Mouse (Mus musculus) gastrocnemius, adult 2 months (tissue): ENCODE measurements at regions not wholly inside any gene's neighbourhood (a gene's known extent, or its start where the extent isn't known, plus 50 kb on each side); places are given as distances from the start of the nearest gene placed in this dataset.
"Not testable (repeated sequence)": the region's sequence is repeated elsewhere in the genome, so short reads cannot be mapped to it uniquely, and the experiment has no call there.

ENCODE experiments used
- DNase-seq: peaks from one replicate; pipeline ENCODE4 v3.0.0; 2022
- H3K27ac ChIP-seq: fragments of 200-600 bp; 2 replicates; pipeline ENCODE4 v1.8.1; 2022; ENCODE audit warnings: mild to moderate bottlenecking
- H3K4me3 ChIP-seq: fragments of 200-600 bp; 2 replicates; pipeline ENCODE4 v1.8.1; 2022; ENCODE audit warnings: mild to moderate bottlenecking, moderate library complexity
- CTCF ChIP-seq: fragments of 200-600 bp; IDR thresholded peaks from 2 replicates; pipeline ENCODE4 v1.8.1; 2022; ENCODE audit warnings: antibody characterized with exemption, mild to moderate bottlenecking, moderate library complexity
- intact Hi-C: fragments of 180-260 bp; cut with DNase I; formaldehyde crosslinking; loops from one replicate; pipeline ENCODE4 v1.15.1; 2025

DNA sequence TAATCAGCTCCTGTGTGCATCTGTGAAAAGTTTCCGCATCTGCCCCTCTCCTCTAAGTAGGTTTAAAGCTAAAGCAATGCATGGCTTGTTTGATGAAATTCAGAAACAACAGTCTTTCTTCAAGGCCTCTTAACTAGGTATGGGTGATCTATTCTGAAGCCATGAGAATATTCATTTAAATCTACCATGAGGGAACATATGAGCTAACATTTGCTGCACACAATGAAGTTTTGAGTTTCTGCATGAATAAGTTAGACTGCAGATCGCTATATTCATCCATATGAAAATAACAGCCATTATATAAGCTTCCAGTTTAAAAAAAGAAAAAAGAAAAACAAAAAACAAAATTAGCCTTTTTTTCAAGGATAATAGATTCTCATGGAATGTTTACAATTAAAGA, 245.9 kb downstream of the Samd5 start:
- H3K27ac ChIP-seq = no peak overlapping the region
- DNase-seq = no peak
- TF ChIP-seq CTCF = no peak
- H3K4me3 ChIP-seq = no peak overlapping the region
- intact Hi-C loops = no loop called here

- Histone ChIP-seq H3K27ac (no peak overlapping the region), H3K4me3 (no peak overlapping the region)
- intact Hi-C loops = no loop called here
- DNase-seq = no peak
- no peak for TF ChIP-seq CTCF
Observed at GRCm38 (mm10) chr10:9420741-9421140, 254.3 kb downstream of the Samd5 start.

DNA sequence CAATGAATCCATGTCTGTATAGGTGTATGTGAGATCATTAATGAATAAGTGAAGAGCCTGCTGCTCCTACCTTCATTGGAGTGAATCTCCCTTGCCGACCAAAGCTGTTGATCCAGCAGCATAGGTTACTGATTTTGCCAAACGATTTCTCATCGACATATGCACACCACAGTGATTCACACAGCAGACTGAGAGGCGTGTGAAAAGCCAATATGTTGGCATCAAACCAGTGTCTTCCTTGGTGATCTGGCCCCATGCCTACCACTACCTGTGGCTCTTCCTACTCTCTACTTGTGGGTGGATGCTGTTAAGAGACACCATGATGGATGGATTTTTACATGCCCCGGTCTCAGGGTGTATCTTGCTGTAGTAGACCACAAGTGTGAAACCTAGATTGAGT, 258.3 kb downstream of the Samd5 start:
- Histone ChIP-seq H3K27ac (no peak overlapping the region), H3K4me3 (no peak overlapping the region)
- intact Hi-C loops = no loop called here
- TF ChIP-seq CTCF = no peak
- no peak for DNase-seq

GRCm38 (mm10) chr10:9406101-9406500, 268.9 kb downstream of the Samd5 start:
- no peak overlapping the region for H3K27ac ChIP-seq
- no peak overlapping the region for H3K4me3 ChIP-seq
- intact Hi-C loops = no loop called here
- no peak for DNase-seq
- no peak for TF ChIP-seq CTCF

- Histone ChIP-seq H3K4me3 (no peak overlapping the region), H3K27ac (no peak overlapping the region)
- intact Hi-C loops = no loop called here
- no peak for DNase-seq
- TF ChIP-seq CTCF = no peak
Observed at GRCm38 (mm10) chr10:9405417-9405816, 269.6 kb downstream of the Samd5 start.

GRCm38 (mm10) chr10:9404963-9405362, 270.0 kb downstream of the Samd5 start:
- no peak for TF ChIP-seq CTCF
- Histone ChIP-seq H3K4me3 (no peak overlapping the region), H3K27ac (no peak overlapping the region)
- intact Hi-C loops = no loop called here
- DNase-seq = no peak

DNA sequence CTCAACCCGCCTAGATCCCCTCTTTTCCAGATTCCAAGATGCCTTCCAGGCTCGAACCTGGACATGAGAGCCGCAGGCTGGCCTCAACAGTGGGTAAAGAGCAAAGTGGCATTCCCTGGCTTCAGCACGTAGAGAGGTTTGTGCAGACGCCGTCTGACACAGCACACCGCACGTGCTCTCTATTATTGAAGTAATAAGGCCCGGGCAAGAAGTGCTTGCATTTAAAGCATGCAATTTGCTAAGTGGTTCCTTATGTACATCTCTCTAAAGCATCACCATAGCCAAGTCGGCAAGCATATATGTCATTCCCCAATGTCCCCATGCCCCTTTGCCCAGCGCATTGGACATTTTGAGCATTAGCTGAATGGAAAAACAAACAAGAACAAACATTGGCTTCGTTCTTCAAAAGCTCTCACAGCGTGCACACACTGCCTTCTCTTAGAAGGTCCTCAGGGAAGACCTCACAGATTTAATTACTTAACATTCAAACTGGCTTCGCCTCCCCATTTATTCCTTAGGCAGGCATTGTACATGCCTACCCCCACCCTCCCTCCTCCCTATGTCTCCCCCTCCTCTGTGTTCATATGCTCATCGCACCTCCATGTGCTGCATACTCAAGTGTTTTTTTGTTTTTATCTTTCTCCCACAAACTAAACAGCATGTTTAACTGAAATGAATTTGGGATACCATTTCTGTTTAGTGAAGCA, 273.9 kb downstream of the Samd5 start:
- intact Hi-C loops = no loop called here
- H3K27ac ChIP-seq = no peak overlapping the region
- TF ChIP-seq CTCF = no peak
- DNase-seq = no peak
- H3K4me3 ChIP-seq = no peak overlapping the region

- Histone ChIP-seq H3K4me3 (no peak overlapping the region), H3K27ac (no peak overlapping the region)
- TF ChIP-seq CTCF = no peak
- no peak for DNase-seq
- intact Hi-C loops = no loop called here
Observed at GRCm38 (mm10) chr10:9377440-9378101, 297.4 kb downstream of the Samd5 start.

- no peak overlapping the region for H3K4me3 ChIP-seq
- TF ChIP-seq CTCF = no peak
- intact Hi-C loops = no loop called here
- DNase-seq = no peak
- no peak overlapping the region for H3K27ac ChIP-seq
Observed at GRCm38 (mm10) chr10:9362306-9362865, 312.6 kb downstream of the Samd5 start.

DNA sequence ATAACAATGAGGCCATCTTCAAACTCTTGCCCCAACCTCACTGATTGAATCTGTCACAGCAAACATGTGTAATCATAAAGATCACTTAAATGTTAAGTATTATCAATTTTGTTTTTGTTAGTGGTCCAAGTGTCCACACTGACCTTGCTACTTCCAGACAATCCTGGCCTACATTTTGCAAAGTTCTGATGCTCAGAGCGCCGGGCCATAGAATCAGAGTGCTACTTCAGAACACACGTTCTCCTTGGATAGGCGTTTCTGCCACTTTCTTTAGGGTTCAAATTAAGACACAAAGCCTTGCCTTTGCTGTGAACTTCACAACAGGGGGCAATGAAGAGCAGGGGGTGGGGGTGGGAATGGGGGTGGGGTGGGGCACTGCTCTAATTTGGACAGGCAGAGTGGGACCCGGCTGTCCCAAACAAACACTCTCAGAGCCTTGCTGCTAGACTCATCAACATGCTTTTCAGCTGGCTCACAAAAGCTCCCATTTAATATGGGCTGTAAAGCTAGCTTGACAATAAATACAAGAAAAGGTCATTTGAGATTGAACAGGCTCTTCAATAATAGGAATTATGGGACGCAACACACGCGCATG, 336.7 kb downstream of the Samd5 start:
- TF ChIP-seq CTCF = no peak
- intact Hi-C loops = no loop called here
- no peak overlapping the region for H3K27ac ChIP-seq
- no peak for DNase-seq
- H3K4me3 ChIP-seq = no peak overlapping the region

GRCm38 (mm10) chr10:9334245-9334845, 340.7 kb downstream of the Samd5 start:
- TF ChIP-seq CTCF = no peak
- Histone ChIP-seq H3K27ac (no peak overlapping the region), H3K4me3 (no peak overlapping the region)
- intact Hi-C loops = no loop called here
- no peak for DNase-seq

DNA sequence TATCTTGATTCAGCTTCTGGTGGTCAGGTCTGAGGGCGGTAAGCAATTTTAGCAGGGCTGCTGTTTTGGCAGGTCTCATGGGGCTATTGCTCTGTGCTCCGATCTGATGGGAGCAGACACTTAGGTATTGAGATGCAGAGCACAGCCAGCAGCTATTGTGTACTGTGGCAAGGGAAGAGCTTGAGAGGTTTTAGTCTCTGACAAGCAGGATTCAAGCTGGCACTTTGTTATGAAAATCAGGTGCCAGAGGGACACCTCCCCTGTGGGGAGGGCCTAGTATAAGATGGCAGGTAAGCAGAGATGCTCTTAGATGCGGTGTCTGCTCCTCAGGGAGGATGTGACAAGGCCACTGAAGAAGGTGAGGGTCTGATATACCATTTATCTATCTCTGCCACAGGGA, 343.3 kb downstream of the Samd5 start:
- H3K27ac ChIP-seq = no peak overlapping the region
- intact Hi-C loops = no loop called here
- TF ChIP-seq CTCF = no peak

DNA sequence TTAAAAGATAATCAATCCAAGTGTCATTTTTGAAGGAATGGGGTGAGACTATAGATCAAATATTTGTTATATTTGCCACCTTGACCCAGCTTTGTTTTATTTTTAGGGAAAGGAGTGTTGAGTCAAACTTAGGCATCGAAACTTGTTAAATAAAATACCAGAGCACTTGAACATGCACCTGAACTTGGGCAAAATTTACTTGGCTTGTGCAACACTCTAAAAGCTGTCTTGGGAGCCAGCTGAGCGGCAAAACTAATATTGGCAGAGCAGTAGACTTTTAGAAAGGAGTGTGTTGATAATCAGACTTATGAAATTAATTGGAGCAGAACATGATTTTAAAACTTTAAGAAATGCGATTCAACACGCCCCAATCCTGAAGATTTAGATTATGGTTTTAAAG, 346.7 kb downstream of the Samd5 start:
- TF ChIP-seq CTCF = no peak
- intact Hi-C loops = no loop called here
- no peak for DNase-seq

More for the DNA sequence above, 343.3 kb downstream of the Samd5 start:
- H3K4me3 ChIP-seq = no peak overlapping the region
- DNase-seq = no peak

DNA sequence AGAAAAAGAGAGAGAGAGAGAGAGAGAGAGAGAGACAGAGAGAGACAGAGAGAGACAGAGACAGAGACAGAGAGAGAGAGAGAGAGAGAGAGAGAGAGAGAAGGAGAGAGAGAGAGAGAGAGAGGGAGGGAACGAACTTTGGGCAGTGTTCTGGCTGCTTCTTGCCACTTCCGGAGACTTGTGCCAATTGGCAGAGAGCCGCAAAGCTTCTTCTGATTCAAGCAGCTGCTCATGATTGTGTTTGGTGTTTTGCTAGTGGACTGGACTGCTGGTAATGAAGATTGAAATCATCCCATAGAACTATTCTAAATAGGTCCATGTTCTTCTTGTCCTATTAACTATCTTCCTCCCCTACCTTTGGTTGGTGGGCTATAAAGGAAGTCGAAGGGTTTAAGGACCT, 347.1 kb downstream of the Samd5 start:
- DNase-seq = peak; percentile 30
- not testable (repeated sequence) for H3K4me3 ChIP-seq

More for the DNA sequence above, 346.7 kb downstream of the Samd5 start:
- no peak overlapping the region for H3K4me3 ChIP-seq
- H3K27ac ChIP-seq = no peak overlapping the region

More for the DNA sequence above, 347.1 kb downstream of the Samd5 start:
- intact Hi-C loops, H3K27ac ChIP-seq: not testable (repeated sequence)
